Mouse (Mus musculus): ENCODE measurements around the gene Kcnab1. TPM values are rescaled to one million over a fixed set of nuclear protein-coding genes. Genes with fewer than 3 reads are reported as not detected.

Kcnab1 gene
- total and polyA plus RNA-seq, 3 experiments = 0.38 to 0.81 (median 0.76) TPM

DNA sequence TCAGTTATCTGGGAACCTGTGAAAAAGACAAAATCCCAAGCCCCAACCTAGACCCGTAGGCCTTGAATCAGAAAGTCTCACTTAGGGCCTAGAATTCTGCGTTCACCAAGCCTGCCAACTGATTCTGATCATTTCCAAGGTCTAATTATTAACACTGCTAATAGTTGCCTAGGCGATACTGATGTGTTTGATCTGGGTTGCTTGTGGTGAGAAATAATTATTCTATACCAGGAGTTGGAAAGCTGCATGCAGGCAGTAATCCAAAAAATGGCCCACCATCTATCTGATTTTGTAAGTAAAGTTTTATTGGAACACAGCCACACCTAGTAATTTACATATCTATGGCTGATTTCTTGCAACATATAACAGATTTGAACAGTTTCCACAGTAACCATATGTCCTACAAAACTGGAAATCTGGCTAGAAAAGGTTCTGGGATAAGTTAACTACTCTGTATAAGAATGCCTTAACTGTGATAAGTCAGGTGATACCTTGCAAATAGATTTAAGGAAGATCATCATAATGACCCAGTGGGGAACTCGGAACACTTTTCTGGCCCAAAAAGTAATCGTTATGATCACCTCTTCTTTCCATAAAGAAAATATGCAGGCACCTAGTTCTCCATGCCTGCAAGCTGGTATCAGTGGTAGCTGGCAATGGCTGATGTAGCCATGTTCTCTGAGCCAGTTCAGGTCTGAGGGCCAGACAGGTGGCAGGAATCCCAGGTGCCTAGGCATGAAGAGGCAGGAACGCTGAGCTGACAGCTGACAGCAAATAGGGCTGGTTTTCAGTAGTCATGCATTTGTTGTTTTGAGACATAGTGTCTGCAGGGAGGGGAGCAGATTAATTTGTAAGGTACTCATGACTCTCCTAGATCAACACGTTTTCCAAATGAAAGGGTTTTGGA, 108.7 kb downstream of the Kcnab1 start:
- dilution Hi-C loops (cut with MboI; ENCODE audit: extremely low pct_ligation_motif_present, extremely low pct_unique_long_range_greater_than_20kb, low sequenced_read_pairs) = no loop called here
- Histone ChIP-seq H3K9ac (ENCODE audit: insufficient read depth, low read depth) (no peak overlapping the region), H3K27ac (ENCODE audit: insufficient read depth, low read depth) (no peak overlapping the region), H3K36me3 (replicated peaks in 1 of 2; ENCODE audit: control insufficient read depth in 1 of 2, insufficient read depth in 1 of 2, low read length in 1 of 2) (no peaks in the 10 kb centered on the region), H3K4me1 (ENCODE audit: control insufficient read depth in 1 of 2, insufficient read depth in 2 of 2) (no peaks in the 10 kb centered on the region), H3K4me3 (replicated peaks in 1 of 3; ENCODE audit: low read depth in 2 of 3, low read length in 2 of 3, poor library complexity in 1 of 3) (no peak overlapping the region), H3K79me2 (replicated peaks; ENCODE audit: control insufficient read depth, extremely low read depth, insufficient read depth, poor library complexity, severe bottlenecking) (no peaks in the 10 kb centered on the region), H3K27me3 (replicated peaks) (no peaks in the 10 kb centered on the region), H3K4me2 (ENCODE audit: insufficient read depth, low read depth, poor library complexity, severe bottlenecking) (no peak overlapping the region), H3K9me3 (replicated peaks; ENCODE audit: low read length) (no peaks in the 10 kb centered on the region)
- no peak for DNase-seq (ENCODE audit: extremely low read depth)
- in situ Hi-C loops (cut with MboI; ENCODE audit: low pct_ligation_motif_present, low pct_unique_long_range_greater_than_20kb, low sequenced_read_pairs) = no loop called here
- no peak for TF ChIP-seq MAZ (IDR thresholded peaks at IDR 0.05; ENCODE audit: low read depth, low read length)
- TF ChIP-seq CHD1 (IDR thresholded peaks at IDR 0.05; ENCODE audit: low read depth, low read length) = no peak
- TF ChIP-seq MYC (IDR thresholded peaks at IDR 0.05; ENCODE audit: low read depth, low read length) = no peak
- TF ChIP-seq NRF1 (IDR thresholded peaks at IDR 0.05; ENCODE audit: low read depth, low read length) = no peak
- TF ChIP-seq IRF4 (IDR thresholded peaks at IDR 0.05; ENCODE audit: low read depth, low read length) = no peak
- TF ChIP-seq ZC3H11A (IDR thresholded peaks at IDR 0.05; ENCODE audit: low read depth, low read length) = no peak
- TF ChIP-seq BHLHE40 (IDR thresholded peaks at IDR 0.05; ENCODE audit: low read depth, low read length) = no peak
- no peak for TF ChIP-seq E2F4 (IDR thresholded peaks at IDR 0.05; ENCODE audit: insufficient replicate concordance, low read depth, low read length)
- TF ChIP-seq ZKSCAN1 (IDR thresholded peaks at IDR 0.05; ENCODE audit: borderline replicate concordance, low read depth, low read length) = no peak

DNA sequence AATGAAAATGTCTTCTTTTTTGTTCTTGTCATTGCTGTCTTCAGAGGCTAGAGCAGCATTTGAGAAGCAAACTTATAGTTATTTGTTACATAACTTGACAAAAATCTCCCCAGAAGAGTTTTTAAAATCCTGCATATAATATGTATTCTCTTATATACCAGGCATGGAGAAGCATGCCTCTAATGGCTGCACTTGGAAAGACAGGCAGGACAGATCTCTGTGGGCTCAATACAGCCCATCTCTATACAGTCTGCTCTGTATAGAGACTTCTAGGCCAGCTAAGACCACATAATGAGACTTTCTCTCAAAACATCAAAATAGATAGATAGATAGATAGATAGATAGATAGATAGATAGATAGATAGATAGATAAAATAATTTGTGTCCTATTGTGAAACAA, 111.1 kb downstream of the Kcnab1 start:
- no peaks in the 10 kb centered on the region for H3K36me3 ChIP-seq (replicated peaks in 1 of 2; ENCODE audit: control insufficient read depth in 1 of 2, insufficient read depth in 1 of 2, low read length in 1 of 2)
- no peaks in the 10 kb centered on the region for H3K9me3 ChIP-seq (replicated peaks; ENCODE audit: low read length)
- no peak overlapping the region for H3K4me3 ChIP-seq (replicated peaks in 1 of 3; ENCODE audit: low read depth in 2 of 3, low read length in 2 of 3, poor library complexity in 1 of 3)
- no peak overlapping the region for H3K9ac ChIP-seq (ENCODE audit: insufficient read depth, low read depth)
- H3K27ac ChIP-seq (ENCODE audit: insufficient read depth, low read depth) = no peak overlapping the region
- H3K4me2 ChIP-seq (ENCODE audit: insufficient read depth, low read depth, poor library complexity, severe bottlenecking) = no peak overlapping the region
- no peaks in the 10 kb centered on the region for H3K4me1 ChIP-seq (ENCODE audit: control insufficient read depth in 1 of 2, insufficient read depth in 2 of 2)
- H3K27me3 ChIP-seq (replicated peaks) = no peaks in the 10 kb centered on the region
- in situ Hi-C loops (cut with MboI; ENCODE audit: low pct_ligation_motif_present, low pct_unique_long_range_greater_than_20kb, low sequenced_read_pairs) = no loop called here
- H3K79me2 ChIP-seq (replicated peaks; ENCODE audit: control insufficient read depth, extremely low read depth, insufficient read depth, poor library complexity, severe bottlenecking) = no peaks in the 10 kb centered on the region
- TF ChIP-seq ETS1 (conservative IDR thresholded peaks at IDR 0.05; ENCODE audit: low read depth, low read length) (no peak), RAD21 (IDR thresholded peaks at IDR 0.05; ENCODE audit: low read depth, low read length) (peak; percentile 44), E2F4 (IDR thresholded peaks at IDR 0.05; ENCODE audit: insufficient replicate concordance, low read depth, low read length) (no peak), SMC3 (IDR thresholded peaks at IDR 0.05; ENCODE audit: low read depth, low read length) (0 out of 2 replicates have a peak, but pooled peaks have one; percentile 7), CTCF (conservative IDR thresholded peaks at IDR 0.05 in 1 of 2, IDR thresholded peaks at IDR 0.05 in 1 of 2; ENCODE audit: low read depth in 2 of 2, low read length in 2 of 2) (peak in 1 of 2 experiments; percentile 38; a peak in 2 of 4 replicates), NELFE (IDR thresholded peaks at IDR 0.05; ENCODE audit: low read depth, low read length) (no peak), MAZ (IDR thresholded peaks at IDR 0.05; ENCODE audit: low read depth, low read length) (no peak), ZNF384 (IDR thresholded peaks at IDR 0.05; ENCODE audit: low read depth, low read length) (no peak), ZMIZ1 (IDR thresholded peaks at IDR 0.05; ENCODE audit: low read depth, low read length) (no peak)
- DNase-seq (ENCODE audit: extremely low read depth) = no peak
- dilution Hi-C loops (cut with MboI; ENCODE audit: extremely low pct_ligation_motif_present, extremely low pct_unique_long_range_greater_than_20kb, low sequenced_read_pairs) = no loop called here
